Mouse (Mus musculus) G1E (cell line): ENCODE data around the gene Stard10. TPM values are rescaled to one million over a fixed set of nuclear protein-coding genes. Genes with fewer than 3 reads are reported as not detected.

ENCODE experiments used
- ATAC-seq: 2 replicates; pipeline ENCODE4 v1.8.0; 2016; ENCODE audit warnings: mild to moderate bottlenecking; ENCODE audit not compliant: insufficient number of reproducible peaks, poor library complexity, low FRiP score, severe bottlenecking; ENCODE audit errors: extremely low read depth
- DNase-seq: peaks from one replicate; pipeline ENCODE4 v3.0.0; 2012; ENCODE audit warnings: low spot score
- H3K27me3 ChIP-seq: 2 replicates; pipeline ENCODE4 v1.6.1; 2012; ENCODE audit warnings: mild to moderate bottlenecking, low read length, inconsistent platforms; ENCODE audit not compliant: insufficient read depth
- H3K36me3 ChIP-seq: replicated peaks from 2 replicates; pipeline ENCODE3; 2012; ENCODE audit warnings: mild to moderate bottlenecking, inconsistent platforms
- H3K4me1 ChIP-seq: 2 replicates; pipeline ENCODE4 v1.6.1; 2012; ENCODE audit warnings: low read depth, low read length, inconsistent platforms, mixed read lengths; ENCODE audit not compliant: insufficient read depth
- H3K4me3 ChIP-seq: 2 replicates; pipeline ENCODE4 v1.5.1; 2012; ENCODE audit warnings: low read depth, mild to moderate bottlenecking, inconsistent platforms, low read length, moderate library complexity, mixed read lengths
- H3K9me3 ChIP-seq: replicated peaks from 2 replicates; pipeline ENCODE4 v1.6.1; 2012; ENCODE audit warnings: inconsistent platforms
- CTCF ChIP-seq: IDR thresholded peaks from 2 replicates; pipeline ENCODE4 v1.5.1; 2012; ENCODE audit warnings: low read depth, low read length, inconsistent platforms, mixed read lengths
- GATA1 ChIP-seq: IDR thresholded peaks from 2 replicates; pipeline ENCODE4 v1.6.1; 2012; ENCODE audit warnings: borderline replicate concordance, low read length, inconsistent platforms, mixed read lengths
- GATA2 ChIP-seq: IDR thresholded peaks from 2 replicates; pipeline ENCODE4 v1.6.1; 2012; ENCODE audit warnings: low read depth, low read length, inconsistent platforms, borderline replicate concordance
- POLR2AphosphoS5 ChIP-seq: IDR thresholded peaks from 2 replicates; pipeline ENCODE4 v1.6.1; 2012; ENCODE audit warnings: low read depth, low read length, inconsistent platforms; ENCODE audit not compliant: insufficient replicate concordance
- TAL1 ChIP-seq: conservative IDR thresholded peaks from 2 replicates; pipeline ENCODE4 v1.6.1; 2012; ENCODE audit warnings: low read depth, low read length, inconsistent platforms, mixed read lengths
- polyA plus RNA-seq: library from polyadenylated mRNA; stranded (reverse); fragments of >175 nt; gene quantifications from 2 replicates; pipeline ENCODE4 v1.2.3, GENCODE M21; 2012
- total RNA-seq, 2 experiments: library from RNA; stranded (forward) in 1 of 2; stranded (reverse) in 1 of 2; fragments of 200-1000 nt in 1 of 2; fragments of >200 nt in 1 of 2; fragmentation: Nextera tagmentation in 1 of 2; gene quantifications; 2 replicates each; pipeline ENCODE4 v1.2.3; 2014 to 2017

Stard10 gene
- total and polyA plus RNA-seq, 3 experiments = 0.05 TPM; not detected in 2

- Histone ChIP-seq H3K9me3 (no peaks in the 10 kb centered on the region), H3K27me3 (peaks cover 3% of the 10 kb centered on the region; the same call in 1 of the 2 replicates), H3K4me3 (no peak overlapping the region), H3K4me1 (no peaks in the 10 kb centered on the region), H3K36me3 (peaks cover 30% of the 10 kb centered on the region)
- DNase-seq (no peak), ATAC-seq (no peak)
- no peak for TF ChIP-seq GATA2
These were observed 30.0 kb upstream of the Stard10 start for GRCm38 (mm10) chr7:101286891-101287290.

- H3K4me1 ChIP-seq = no peaks in the 10 kb centered on the region
- H3K4me3 ChIP-seq = no peak overlapping the region
- TF ChIP-seq CTCF (no peak), POLR2AphosphoS5 (no peak), TAL1 (no peak), GATA2 (no peak), GATA1 (no peak)
- no peaks in the 10 kb centered on the region for H3K9me3 ChIP-seq
- peaks cover 3% of the 10 kb centered on the region; the same call in 1 of the 2 replicates for H3K27me3 ChIP-seq
- DNase-seq = no peak
- peaks cover 21% of the 10 kb centered on the region for H3K36me3 ChIP-seq
- no peak for ATAC-seq
These were observed 29.1 kb upstream of the Stard10 start for GRCm38 (mm10) chr7:101287820-101288219.

- H3K36me3 ChIP-seq = peaks cover 15% of the 10 kb centered on the region
- H3K4me3 ChIP-seq = no peak overlapping the region
- no peaks in the 10 kb centered on the region for H3K4me1 ChIP-seq
- no peak for ATAC-seq
- TF ChIP-seq CTCF (peak; percentile 50), TAL1 (no peak)
- H3K27me3 ChIP-seq = peaks cover 3% of the 10 kb centered on the region; the same call in 1 of the 2 replicates
- peak; percentile 53 for DNase-seq
- no peaks in the 10 kb centered on the region for H3K9me3 ChIP-seq
These were observed 28.4 kb upstream of the Stard10 start for GRCm38 (mm10) chr7:101288436-101288835.

- Histone ChIP-seq H3K4me3 (no peak overlapping the region), H3K9me3 (no peaks in the 10 kb centered on the region), H3K27me3 (peaks cover 3% of the 10 kb centered on the region; the same call in 1 of the 2 replicates), H3K36me3 (peaks cover 9% of the 10 kb centered on the region), H3K4me1 (no peaks in the 10 kb centered on the region)
- DNase-seq = no peak
- no peak for ATAC-seq
- TF ChIP-seq CTCF (no peak), GATA1 (no peak), GATA2 (no peak), TAL1 (no peak), POLR2AphosphoS5 (no peak)
These were observed 26.5 kb upstream of the Stard10 start for GRCm38 (mm10) chr7:101290401-101290800.

GRCm38 (mm10) chr7:101291211-101291610 is 25.7 kb upstream of the Stard10 start:
- no peaks in the 10 kb centered on the region for H3K9me3 ChIP-seq
- TF ChIP-seq CTCF (no peak), TAL1 (no peak), POLR2AphosphoS5 (no peak), GATA1 (no peak), GATA2 (no peak)
- H3K4me3 ChIP-seq = no peak overlapping the region
- ATAC-seq (no peak), DNase-seq (no peak)
- peaks cover 3% of the 10 kb centered on the region; the same call in 1 of the 2 replicates for H3K27me3 ChIP-seq
- H3K4me1 ChIP-seq = no peaks in the 10 kb centered on the region
- peaks cover 12% of the 10 kb centered on the region for H3K36me3 ChIP-seq

GRCm38 (mm10) chr7:101291641-101292040 is 25.2 kb upstream of the Stard10 start:
- Histone ChIP-seq H3K27me3 (peaks cover 3% of the 10 kb centered on the region; the same call in 1 of the 2 replicates), H3K36me3 (peaks cover 14% of the 10 kb centered on the region), H3K9me3 (no peaks in the 10 kb centered on the region), H3K4me3 (no peak overlapping the region), H3K4me1 (no peaks in the 10 kb centered on the region)
- DNase-seq = no peak
- no peak for TF ChIP-seq GATA1
- no peak for TF ChIP-seq POLR2AphosphoS5
- no peak for TF ChIP-seq CTCF
- TF ChIP-seq GATA2 = no peak
- no peak for TF ChIP-seq TAL1
- ATAC-seq = no peak

GRCm38 (mm10) chr7:101292086-101292485 is 24.8 kb upstream of the Stard10 start:
- TF ChIP-seq CTCF (no peak), GATA2 (no peak), GATA1 (no peak), POLR2AphosphoS5 (no peak), TAL1 (no peak)
- Histone ChIP-seq H3K27me3 (peaks cover 3% of the 10 kb centered on the region; the same call in 1 of the 2 replicates), H3K36me3 (peaks cover 16% of the 10 kb centered on the region), H3K9me3 (no peaks in the 10 kb centered on the region), H3K4me3 (no peak overlapping the region), H3K4me1 (no peaks in the 10 kb centered on the region)
- DNase-seq (no peak), ATAC-seq (no peak)
